In genomic region chr1:165460360-165460800, GRCm38 (mm10) we compare ENCODE assay signal across 8 mouse cellular contexts. TPM values are rescaled to one million over a fixed set of nuclear protein-coding genes. Genes with fewer than 3 reads are reported as not detected.
A peak's percentile ranks its signal among the peaks of the same experiment; 100 is the strongest.
DNase-seq lines count a peak whose midpoint lies in the region; ATAC-seq and TF ChIP-seq lines count a peak whose summit lies in the region.

TSS of gene Dcaf6 (minus strand) at chr1:165460475.
TSS of gene Mpc2 (plus strand) at chr1:165460637.

- under 1% methylated on average over 26 of the region's 37 CpGs for WGBS in forebrain, embryonic 16.5 days
- 1% methylated on average over 28 of the region's 37 CpGs for WGBS in lung, embryonic 14.5 days
- under 1% methylated on average over 37 of the region's 37 CpGs for WGBS in olfactory bulb, adult 2 months
- under 1% methylated on average over 36 of the region's 37 CpGs for WGBS in thymus, adult 2 months

- no peaks in the 10 kb centered on the region for H3K27me3 ChIP-seq in G1E (ENCODE audit: insufficient read depth, low read length)
- H3K27me3 ChIP-seq in forebrain, embryonic 16.5 days (replicated peaks; ENCODE audit: control insufficient read depth, insufficient read depth, low read length): no peaks in the 10 kb centered on the region
- no peaks in the 10 kb centered on the region for H3K27me3 ChIP-seq in lung, embryonic 14.5 days (ENCODE audit: insufficient read depth, low read length)
- no peaks in the 10 kb centered on the region for H3K27me3 ChIP-seq in thymus, adult 2 months (ENCODE audit: control insufficient read depth, insufficient read depth, low read length)

- H3K36me3 ChIP-seq in G1E (replicated peaks): peaks cover 4% of the 10 kb centered on the region
- H3K36me3 ChIP-seq in forebrain, embryonic 16.5 days (ENCODE audit: control insufficient read depth, insufficient read depth): no peaks in the 10 kb centered on the region
- no peaks in the 10 kb centered on the region for H3K36me3 ChIP-seq in lung, embryonic 14.5 days (ENCODE audit: insufficient read depth)
- no peaks in the 10 kb centered on the region for H3K36me3 ChIP-seq in thymus, adult 2 months (ENCODE audit: control insufficient read depth, insufficient read depth, low read length)

- TF ChIP-seq CTCF in G1E (IDR thresholded peaks at IDR 0.05; ENCODE audit: low read depth, low read length): no peak
- TF ChIP-seq CTCF in layer of hippocampus, adult 2 months (conservative IDR thresholded peaks at IDR 0.05): no peak
- TF ChIP-seq CTCF in lung, embryonic 14.5 days (IDR thresholded peaks at IDR 0.05; ENCODE audit: low read depth): peak; percentile 44; the same call in 1 of the 2 replicates
- no peak for TF ChIP-seq CTCF in olfactory bulb, adult 2 months (IDR thresholded peaks at IDR 0.05; ENCODE audit: insufficient read depth, low read depth, low read length)
- TF ChIP-seq CTCF in thymus, adult 2 months (IDR thresholded peaks at IDR 0.05; ENCODE audit: borderline replicate concordance, control insufficient read depth, extremely low read depth, insufficient read depth, low read length, poor library complexity): no peak

- H3K4me3 ChIP-seq in G1E (ENCODE audit: low read depth, low read length): peak within 1 kb of the TSS; percentile 91
- peak within 1 kb of the TSS; percentile 88 for H3K4me3 ChIP-seq in forebrain, embryonic 16.5 days (replicated peaks; ENCODE audit: low read length)
- H3K4me3 ChIP-seq in layer of hippocampus, adult 2 months: peak within 1 kb of the TSS; percentile 77
- peak within 1 kb of the TSS; percentile 94 for H3K4me3 ChIP-seq in lung, embryonic 14.5 days (ENCODE audit: low read depth, low read length)
- H3K4me3 ChIP-seq in olfactory bulb, adult 2 months (ENCODE audit: insufficient read depth, low read depth, low read length): peak within 1 kb of the TSS; percentile 83
- peak within 1 kb of the TSS; percentile 72 for H3K4me3 ChIP-seq in thymus, adult 2 months (ENCODE audit: control insufficient read depth, insufficient read depth, low read length)

- H3K4me1 ChIP-seq in G1E (ENCODE audit: insufficient read depth, low read depth, low read length): peaks cover 19% of the 10 kb centered on the region
- H3K4me1 ChIP-seq in forebrain, embryonic 16.5 days (replicated peaks; ENCODE audit: control insufficient read depth, insufficient read depth, low read length): peaks cover 14% of the 10 kb centered on the region
- H3K4me1 ChIP-seq in lung, embryonic 14.5 days (ENCODE audit: insufficient read depth): 0 out of 2 replicates have a peak, but pooled peaks cover 3% of the 10 kb centered on the region
- H3K4me1 ChIP-seq in olfactory bulb, adult 2 months (ENCODE audit: control insufficient read depth, insufficient read depth, low read length): peaks cover 2% of the 10 kb centered on the region; the same call in 1 of the 2 replicates
- peaks cover 6% of the 10 kb centered on the region for H3K4me1 ChIP-seq in thymus, adult 2 months (replicated peaks; ENCODE audit: control insufficient read depth, insufficient read depth, low read length)

- peak within 1 kb of the TSS; percentile 97 for H3K27ac ChIP-seq in forebrain, embryonic 16.5 days (ENCODE audit: low read length)
- H3K27ac ChIP-seq in layer of hippocampus, adult 2 months: peak within 1 kb of the TSS; percentile 93
- H3K27ac ChIP-seq in lung, embryonic 14.5 days (ENCODE audit: low read depth): peak within 1 kb of the TSS; percentile 95
- H3K27ac ChIP-seq in olfactory bulb, adult 2 months (ENCODE audit: insufficient read depth, low read depth, low read length): peak within 1 kb of the TSS; percentile 89
- peak within 1 kb of the TSS; percentile 94 for H3K27ac ChIP-seq in thymus, adult 2 months (ENCODE audit: control insufficient read depth, insufficient read depth, low read length)

- peak within 1 kb of the TSS; percentile 98 for H3K4me2 ChIP-seq in forebrain, embryonic 16.5 days (ENCODE audit: low read length)
- H3K4me2 ChIP-seq in lung, embryonic 14.5 days: peak within 1 kb of the TSS; percentile 87

- H3K9ac ChIP-seq in forebrain, embryonic 16.5 days (replicated peaks; ENCODE audit: low read depth, low read length): peak within 1 kb of the TSS; percentile 90
- peak within 1 kb of the TSS; percentile 82 for H3K9ac ChIP-seq in lung, embryonic 14.5 days

- DNase-seq in G1E (ENCODE audit: low spot score): peak; percentile 83
- peak; percentile 99 to 100 for DNase-seq in cerebellum, adult 18-20 months
- peak; percentile 100 for DNase-seq in heart, postnatal 36 days
- DNase-seq in layer of hippocampus, adult 2 months (ENCODE audit: low spot score in 2 of 2): peak; percentile 100
- DNase-seq in lung, embryonic 14.5 days: peak; percentile 99
- DNase-seq in thymus, adult 2 months: peak; percentile 100

- intact Hi-C loops in heart, postnatal 36 days (cut with DNase I): loop anchor here (5.0 to 10.0 kb wide), 5 partner anchors 42 to 542 kb away; partner anchors contain the start of genes Creg1, Pou2f1 and Tiprl

- ATAC-seq in G1E (ENCODE audit: extremely low read depth, insufficient number of reproducible peaks, low FRiP score, poor library complexity, severe bottlenecking): peak; percentile 71
- peak; percentile 95 for ATAC-seq in forebrain, embryonic 16.5 days
- peak; percentile 93 for ATAC-seq in lung, embryonic 14.5 days (ENCODE audit: insufficient read depth)

- H3K9me3 ChIP-seq in G1E (replicated peaks): no peaks in the 10 kb centered on the region
- no peaks in the 10 kb centered on the region for H3K9me3 ChIP-seq in forebrain, embryonic 16.5 days (ENCODE audit: control insufficient read depth, low read length)
- no peaks in the 10 kb centered on the region for H3K9me3 ChIP-seq in lung, embryonic 14.5 days (ENCODE audit: low read depth, low read length)

- peak; percentile 63 for TF ChIP-seq POLR2A in olfactory bulb, adult 2 months (IDR thresholded peaks at IDR 0.05; ENCODE audit: insufficient read depth, low read depth, low read length)
- TF ChIP-seq POLR2A in thymus, adult 2 months (IDR thresholded peaks at IDR 0.05; ENCODE audit: control insufficient read depth, extremely low read depth, insufficient read depth, low read length, poor library complexity): peak; percentile 72

RNA-seq across cellular contexts. Expression of gene Dcaf6, which starts in this region (rescaled TPM):
- total RNA-seq in G1E (2014; fragmentation: Nextera tagmentation) (85.0 and 110 TPM in 2 replicates), G1E (2017) (60.4 and 65.7 TPM in 2 replicates)
- polyA plus RNA-seq in G1E (2012): 44.8 and 47.3 TPM in 2 replicates
- 17.4 and 17.5 TPM in 2 replicates for polyA plus RNA-seq in forebrain, embryonic 16.5 days (2015; fragmentation: Nextera tagmentation; extraction: Ambion mirVana)
- total RNA-seq in heart, postnatal 36 days (2021): 100 to 1,000 TPM; 104 to 106 TPM
- 10 to 100 TPM; 91.8 to 98.5 TPM for total RNA-seq in layer of hippocampus, adult 2 months (2021)
- 12.7 and 13.0 TPM in 2 replicates for polyA plus RNA-seq in lung, embryonic 14.5 days (2014; fragmentation: Nextera tagmentation; extraction: Ambion mirVana)
- polyA plus RNA-seq in olfactory bulb, adult 2 months (2012; ENCODE audit: insufficient read depth, insufficient read length, low replicate concordance, missing spikeins): not detected in 2 replicates
- polyA plus RNA-seq in thymus, adult 2 months (2012; rRNA removed): 23.4 and 25.5 TPM in 2 replicates

RNA-seq across cellular contexts. Expression of gene Mpc2, which starts in this region (rescaled TPM):
- total RNA-seq in G1E (2014; fragmentation: Nextera tagmentation) (37.6 and 43.4 TPM in 2 replicates), G1E (2017) (121 and 126 TPM in 2 replicates)
- 67.1 and 68.1 TPM in 2 replicates for polyA plus RNA-seq in G1E (2012)
- polyA plus RNA-seq in forebrain, embryonic 16.5 days (2015; fragmentation: Nextera tagmentation; extraction: Ambion mirVana): 162 TPM in 2 replicates
- total RNA-seq in heart, postnatal 36 days (2021): 100 to 1,000 TPM; 580 to 663 TPM
- total RNA-seq in layer of hippocampus, adult 2 months (2021): 100 to 1,000 TPM; 122 to 126 TPM
- polyA plus RNA-seq in lung, embryonic 14.5 days (2014; fragmentation: Nextera tagmentation; extraction: Ambion mirVana): 110 and 127 TPM in 2 replicates
- not detected in 2 replicates for polyA plus RNA-seq in olfactory bulb, adult 2 months (2012; ENCODE audit: insufficient read depth, insufficient read length, low replicate concordance, missing spikeins)
- polyA plus RNA-seq in thymus, adult 2 months (2012; rRNA removed): 63.8 and 68.5 TPM in 2 replicates

Comparison
In these comparisons a context has a peak if more than half of its experiments do, and no peak if none do; other contexts are left out.
1. Peak in every context shown above with its lines: DNase-seq, ATAC-seq, H3K4me3 ChIP-seq and H3K27ac ChIP-seq.
2. RNA of gene Mpc2 (total RNA-seq): 580 to 663 TPM in heart, postnatal 36 days; 122 to 126 TPM in layer of hippocampus, adult 2 months and 37.6 to 126 TPM in G1E; every median in the first group is over 4 times any median in the second.
3. RNA of gene Dcaf6 (polyA plus RNA-seq): 44.8 to 47.3 TPM in G1E, 23.4 to 25.5 TPM in thymus, adult 2 months, 17.4 to 17.5 TPM in forebrain, embryonic 16.5 days and 12.7 to 13.0 TPM in lung, embryonic 14.5 days; not detected in olfactory bulb, adult 2 months; every median in the first group is over 10 times any median in the second.